Mouse (Mus musculus) megakaryocyte, embryonic 14.5 days (primary cell): ENCODE data around the gene A630073D07Rik.
"Not testable (repeated sequence)": the region's sequence is repeated elsewhere in the genome, so short reads cannot be mapped to it uniquely, and the experiment has no call there.

Experiments
- FLI1 ChIP-seq: IDR thresholded peaks from 2 replicates; pipeline ENCODE4 v1.6.1; 2012; ENCODE audit warnings: low read length, inconsistent platforms, mixed read lengths
- GATA1 ChIP-seq: IDR thresholded peaks from 3 replicates; pipeline ENCODE4 v1.6.1; 2012; ENCODE audit warnings: mixed read lengths, low read length, inconsistent platforms, borderline replicate concordance

DNA sequence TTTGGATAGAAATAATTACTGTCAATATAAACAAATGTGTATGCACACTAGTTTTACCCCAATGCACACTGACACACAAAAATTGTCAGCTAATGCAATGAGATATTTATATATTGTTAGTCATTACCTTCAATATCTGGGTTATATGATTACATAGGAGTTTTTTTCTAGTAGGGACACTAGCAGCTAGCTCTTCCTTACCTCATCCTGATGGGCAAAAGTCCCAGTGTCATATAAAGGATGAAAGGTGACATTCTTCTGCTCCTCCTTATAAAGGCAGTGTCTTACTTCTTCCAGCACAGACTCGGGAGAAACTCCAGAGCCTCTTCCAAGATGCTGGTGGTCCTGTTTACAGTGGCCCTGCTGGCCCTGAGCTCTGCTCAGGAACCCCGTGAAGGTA, 55.7 kb downstream of the A630073D07Rik start, which contains the start of gene Prp2:
- TF ChIP-seq GATA1, FLI1: not testable (repeated sequence)
